Mouse (Mus musculus) liver, postnatal 0 days (tissue): ENCODE data around the gene Bcl2l13.

Experiments used
- CTCF ChIP-seq: sonication (generic); IDR thresholded peaks from 2 replicates; pipeline ENCODE4 v1.5.1; 2016; ENCODE audit warnings: antibody characterized with exemption, low read depth
- EP300 ChIP-seq: IDR thresholded peaks from 2 replicates; pipeline ENCODE4 v1.6.1; 2016; ENCODE audit warnings: antibody characterized with exemption, low read depth, mild to moderate bottlenecking

GRCm38 (mm10) chr6:120926880-120927279, 90.9 kb downstream of the Bcl2l13 start:
- TF ChIP-seq CTCF, result no peak
- TF ChIP-seq EP300, result no peak
